Mouse (Mus musculus) heart, postnatal 36 days (tissue): ENCODE results near the gene Defb11. TPM values are rescaled to one million over a fixed set of nuclear protein-coding genes. Genes with fewer than 3 reads are reported as not detected.
"Not testable (repeated sequence)": the region's sequence is repeated elsewhere in the genome, so short reads cannot be mapped to it uniquely, and the experiment has no call there.

Source experiments
- DNase-seq, 2 experiments: peaks; one replicate each; pipeline ENCODE4 v3.0.0; 2021 to 2022
- intact Hi-C: fragments of 180-260 bp; cut with DNase I; formaldehyde crosslinking; loops from one replicate; pipeline ENCODE4 v1.15.1; 2025
- total RNA-seq, 2 experiments: library from RNA; stranded (reverse); gene quantifications; 2 replicates each; pipeline ENCODE4 v1.2.3; 2021

Gene Defb11
- total RNA-seq = not detected

DNA sequence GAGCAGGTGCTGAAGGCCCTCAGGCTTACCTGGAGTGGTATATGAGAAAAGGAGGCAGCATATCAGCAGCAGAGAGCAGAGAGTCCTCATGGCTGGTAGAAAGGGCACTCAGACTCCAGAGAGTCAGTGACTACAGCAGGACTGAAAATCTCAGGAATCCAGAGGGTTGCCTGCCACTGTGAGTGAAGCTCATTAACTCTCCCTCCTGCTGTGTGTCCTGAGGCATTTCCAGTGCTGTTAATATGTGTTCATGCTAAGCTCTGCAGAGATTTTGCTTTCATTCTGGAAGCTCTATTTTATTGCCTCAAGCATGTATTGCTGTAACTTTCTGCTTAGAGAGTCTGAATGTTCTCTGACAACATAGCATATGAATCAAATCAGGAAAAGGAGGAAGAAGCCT, at the start of gene Defb11:
Gene Defb11 (minus strand): TSS at position 123 of the 400 bp plus-strand sequence.
- DNase-seq, intact Hi-C loops: not testable (repeated sequence)

DNA sequence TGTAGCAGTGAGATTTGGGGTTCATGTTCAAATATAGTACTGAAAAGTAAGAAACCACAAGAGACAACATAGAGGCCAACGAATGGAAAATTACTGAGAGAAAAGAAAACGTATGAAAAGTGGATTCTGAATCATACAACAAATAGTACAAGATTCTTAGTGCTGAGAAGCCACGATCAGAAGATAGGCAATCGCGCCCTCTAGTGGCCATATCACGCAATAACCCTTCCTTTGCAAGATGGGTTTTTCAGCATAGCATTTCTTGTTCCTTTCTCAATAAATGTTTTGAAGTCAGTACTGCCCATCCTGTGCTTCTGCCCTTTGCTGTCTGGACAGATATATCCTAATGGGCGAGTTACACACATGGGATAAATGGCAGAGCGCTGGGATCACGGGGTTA, 49.1 kb upstream of the Defb11 start:
- DNase-seq = peak in 1 of 2 experiments; percentile 13
- intact Hi-C loops = no loop called here

DNA sequence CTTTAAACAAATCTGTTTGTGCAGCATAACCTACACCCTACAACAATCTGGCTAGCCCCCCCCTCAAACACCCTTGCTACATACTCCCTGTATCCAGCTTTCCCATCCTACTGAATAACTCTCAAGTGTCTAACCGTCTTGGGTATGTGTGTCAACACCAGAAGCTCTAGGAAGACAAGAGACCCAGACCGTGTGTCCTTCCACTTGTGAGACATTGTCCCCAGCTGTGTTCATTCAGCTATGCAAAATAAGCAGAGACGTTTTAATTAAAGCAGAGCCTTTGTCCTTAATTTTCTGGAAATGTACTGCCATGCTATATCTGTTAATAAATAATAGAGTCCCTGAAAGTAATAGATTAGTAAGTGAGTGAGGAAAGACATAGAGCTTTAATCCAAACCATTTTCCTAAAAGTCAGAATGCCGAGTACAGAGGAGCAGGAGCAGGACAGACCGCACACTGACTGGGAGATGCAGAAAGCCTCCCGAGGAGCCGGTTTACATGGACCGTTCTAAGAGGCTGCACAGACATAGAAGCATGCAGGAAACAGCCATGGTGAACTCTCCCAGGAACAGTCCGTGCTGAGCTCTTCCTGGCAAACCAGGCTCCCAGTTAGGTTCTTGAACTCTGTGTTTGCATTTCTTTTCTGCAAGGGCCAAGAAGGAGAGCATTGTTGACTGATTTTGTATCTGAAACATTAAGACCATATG, 41.3 kb upstream of the Defb11 start:
- intact Hi-C loops = no loop called here
- DNase-seq = no peak

DNA sequence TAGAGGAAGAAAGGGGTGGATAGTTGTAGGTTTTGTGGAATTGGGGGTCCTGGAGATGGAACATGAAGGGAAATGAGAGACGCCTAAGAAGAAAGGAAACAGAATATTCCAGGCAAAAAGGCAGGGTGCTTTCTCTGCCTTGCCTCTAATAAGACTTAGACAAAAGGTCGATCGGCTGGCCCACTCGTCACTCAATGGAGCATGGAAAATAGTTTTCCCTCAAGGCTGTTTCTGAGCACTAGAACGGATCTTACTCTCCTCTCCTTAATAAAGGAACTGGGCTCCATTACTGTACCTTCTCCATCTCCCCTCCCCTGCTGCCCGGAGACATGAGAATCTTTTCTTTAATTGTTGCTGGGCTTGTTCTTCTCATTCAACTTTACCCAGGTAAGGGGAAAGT, 40.2 kb upstream of the Defb11 start, which contains the start of gene Defb13:
Gene Defb13 (plus strand): TSS at position 301 of the 400 bp plus-strand sequence.
- intact Hi-C loops = no loop called here
- no peak for DNase-seq

DNA sequence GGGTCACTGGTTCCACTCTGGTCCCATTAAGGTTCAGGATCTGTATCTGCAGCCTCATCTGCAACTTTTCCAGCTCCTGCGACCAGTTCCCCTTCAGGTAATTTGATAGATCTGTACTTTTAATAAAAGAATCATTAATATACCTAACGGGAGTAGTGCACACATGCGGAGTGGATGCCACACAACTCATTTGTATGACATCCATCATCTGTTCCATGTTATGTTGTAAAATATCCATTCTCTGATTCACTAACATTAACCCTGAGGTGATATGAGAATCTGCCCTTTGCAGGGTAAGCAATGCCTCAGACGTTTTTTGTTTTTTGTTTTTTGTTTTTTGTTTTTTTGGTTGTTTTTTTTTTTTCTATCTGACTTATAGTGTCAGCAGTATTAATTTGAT, 31.8 kb upstream of the Defb11 start, which contains the start of gene Defb35:
Gene Defb35 (plus strand): TSS at position 301 of the 400 bp plus-strand sequence.
- DNase-seq, intact Hi-C loops: not testable (repeated sequence)

DNA sequence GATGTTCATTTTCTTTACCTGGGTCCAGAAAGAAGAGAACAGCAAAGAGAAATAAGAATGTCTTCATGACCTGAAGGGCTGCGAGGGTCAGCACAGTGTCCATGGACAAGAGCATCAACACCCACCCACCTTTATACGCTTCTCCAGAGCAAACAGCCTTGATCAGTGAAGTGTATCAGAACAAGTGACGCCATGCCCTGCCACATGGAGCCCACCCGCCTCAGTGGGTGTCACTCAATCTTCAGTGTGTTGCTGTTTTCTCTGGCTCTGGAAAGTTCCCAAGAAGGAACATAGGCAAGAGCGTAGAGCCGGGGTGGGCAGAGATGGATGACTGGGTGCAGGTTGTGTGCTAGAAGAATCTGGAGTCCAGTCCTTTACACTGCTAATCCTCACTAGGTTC, 26.4 kb upstream of the Defb11 start, which contains the start of gene Defb15:
Gene Defb15 (minus strand): TSS at position 101 of the 400 bp plus-strand sequence.
- DNase-seq = no peak
- intact Hi-C loops = no loop called here

DNA sequence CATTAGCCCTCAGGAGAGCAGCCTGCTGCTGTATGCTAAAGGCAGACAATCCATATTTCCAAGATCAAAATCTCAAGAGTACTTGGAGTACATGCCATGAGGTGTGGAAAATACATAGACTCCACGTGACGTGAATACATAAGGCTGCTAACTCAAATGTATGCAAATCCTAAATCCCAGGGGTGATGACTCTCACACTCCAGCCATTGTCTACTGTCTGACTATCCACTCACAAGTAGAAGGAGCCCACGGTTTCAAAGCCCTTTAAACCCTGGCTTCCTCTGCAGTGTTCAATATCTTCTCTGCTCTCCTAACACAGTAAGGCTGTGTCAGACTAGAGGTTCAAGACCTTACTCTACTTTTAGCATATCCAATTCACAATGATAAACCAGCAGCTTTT, 24.5 kb upstream of the Defb11 start:
- intact Hi-C loops, DNase-seq: not testable (repeated sequence)

DNA sequence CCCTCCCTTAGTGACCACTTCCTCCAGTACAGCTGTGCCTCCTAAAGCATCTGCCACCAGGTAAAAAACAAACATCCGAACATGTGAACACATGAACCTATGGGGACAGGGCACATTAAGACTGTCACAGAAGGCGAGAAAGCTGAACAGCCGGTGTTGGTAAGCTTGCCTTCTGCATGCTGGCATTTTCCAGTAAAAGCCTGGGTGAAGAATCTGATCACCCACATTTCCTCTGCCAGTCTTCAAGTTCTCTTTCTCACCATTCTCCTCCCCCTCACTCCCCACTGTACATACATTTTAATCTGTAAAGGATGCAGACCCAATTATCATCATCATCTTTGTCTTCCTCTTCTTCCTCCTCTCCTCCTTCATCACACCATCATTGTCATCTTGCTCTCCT, 9.4 kb upstream of the Defb11 start:
- intact Hi-C loops = no loop called here
- DNase-seq = no peak

DNA sequence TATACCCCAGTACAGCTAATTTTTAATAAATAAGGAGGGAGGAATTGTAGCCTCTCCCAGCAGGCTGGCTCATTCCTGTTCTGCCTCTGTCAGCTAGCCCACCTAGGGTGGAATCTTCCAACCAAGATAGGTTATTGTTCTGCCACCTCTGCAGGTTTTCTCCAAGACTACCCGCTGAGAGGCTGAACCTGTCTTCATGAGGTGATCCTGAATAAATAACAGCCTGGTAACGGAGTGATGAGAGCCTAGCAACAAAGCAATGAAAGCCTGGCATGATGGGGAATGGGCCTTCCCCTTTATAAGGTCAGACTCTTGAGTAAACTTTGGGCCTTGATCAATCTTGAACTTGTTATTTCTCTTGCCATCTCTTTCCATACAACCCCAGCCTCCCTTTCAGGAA, 6.3 kb upstream of the Defb11 start:
- DNase-seq = no peak
- intact Hi-C loops = no loop called here

DNA sequence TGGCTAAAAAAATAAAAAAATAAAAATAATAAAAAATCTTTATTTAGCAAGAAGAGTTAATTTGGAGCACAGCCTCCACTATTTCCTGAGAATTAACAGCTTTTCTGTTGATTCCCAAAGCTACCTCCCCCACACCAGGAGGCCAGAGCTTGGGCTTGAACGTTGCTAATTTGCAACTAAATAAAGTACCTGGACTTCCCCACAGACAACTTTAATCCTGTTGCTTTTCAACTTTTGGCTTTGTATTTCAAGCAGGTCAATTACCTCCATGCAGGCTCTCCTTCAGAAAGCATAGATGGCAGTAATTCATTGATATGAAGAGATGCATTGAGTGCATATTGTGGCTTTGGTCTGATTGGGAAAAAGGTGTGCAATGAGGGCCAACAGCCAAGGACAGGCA, 5.7 kb upstream of the Defb11 start:
- DNase-seq = no peak

DNA sequence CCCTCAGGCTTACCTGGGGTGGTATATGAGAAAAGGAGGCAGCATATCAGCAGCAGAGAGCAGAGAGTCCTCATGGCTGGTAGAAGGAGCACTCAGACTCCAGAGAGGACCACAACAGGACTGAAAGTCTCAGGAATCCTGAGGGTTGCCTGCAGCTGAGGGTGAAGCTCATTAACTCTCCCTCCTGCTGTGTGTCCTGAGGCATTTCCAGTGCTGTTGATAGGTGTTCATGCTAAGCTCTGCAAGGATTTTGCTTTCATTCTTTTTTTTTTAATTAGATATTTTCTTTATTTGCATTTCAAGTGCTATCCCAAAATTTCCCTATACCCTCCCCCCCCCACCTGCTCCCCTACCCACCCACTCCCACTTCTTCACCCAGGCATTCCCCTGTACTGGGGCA, 20.9 kb downstream of the Defb11 start, which contains the start of gene Defb9:
Gene Defb9 (minus strand): TSS at position 101 of the 400 bp plus-strand sequence.
- intact Hi-C loops, DNase-seq: not testable (repeated sequence)

More for the DNA sequence above, 5.7 kb upstream of the Defb11 start:
- intact Hi-C loops = no loop called here

DNA sequence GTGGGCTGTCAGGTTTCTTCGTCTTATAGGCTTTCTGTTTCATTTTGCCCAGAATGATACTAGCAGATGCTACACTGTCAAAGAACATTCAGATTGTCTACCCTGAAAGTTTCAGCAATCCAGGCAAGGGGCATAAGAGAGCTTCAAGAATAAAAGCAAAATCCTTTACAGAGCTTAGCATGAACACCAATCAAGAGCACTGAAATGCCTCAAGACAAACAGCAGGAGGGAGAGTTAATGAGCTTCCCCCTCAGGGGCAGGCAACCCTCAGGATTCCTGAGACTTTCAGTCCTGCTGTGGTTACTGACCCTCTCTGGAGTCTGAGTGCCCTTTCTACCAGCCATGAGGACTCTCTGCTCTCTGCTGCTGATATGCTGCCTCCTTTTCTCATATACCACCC, 47.6 kb downstream of the Defb11 start, which contains the start of gene Defb10:
Gene Defb10 (plus strand): TSS at position 316 of the 400 bp plus-strand sequence.
- DNase-seq, intact Hi-C loops: not testable (repeated sequence)

Other genes starting within 250 kb of the Defb11 start
- not detected for gene Defa34, start 240.6 kb downstream of the Defb11 start, total RNA-seq
- not detected for gene AY761184, start 202.8 kb downstream of the Defb11 start, total RNA-seq
- gene Defa24, start 171.9 kb downstream of the Defb11 start, total RNA-seq = not detected
- not detected for gene Defb50, start 82.9 kb downstream of the Defb11 start, total RNA-seq
- not detected for gene Defb2, start 66.5 kb downstream of the Defb11 start, total RNA-seq
- gene Defb10, start 47.5 kb downstream of the Defb11 start, total RNA-seq = not detected
- gene Defb9, start 21.0 kb downstream of the Defb11 start, total RNA-seq = not detected
- gene Defb15, start 26.3 kb upstream of the Defb11 start, total RNA-seq = not detected
- not detected for gene Defb35, start 31.9 kb upstream of the Defb11 start, total RNA-seq
- gene Defb13, start 40.4 kb upstream of the Defb11 start, total RNA-seq = not detected
- not detected for gene Fam90a1a, start 52.3 kb upstream of the Defb11 start, total RNA-seq
- not detected for gene Ccdc70, start 63.4 kb upstream of the Defb11 start, total RNA-seq
- gene Atp7b, start 153.9 kb upstream of the Defb11 start, total RNA-seq = under 1 TPM; 0.08 TPM
- gene Alg11, start 154.3 kb upstream of the Defb11 start, total RNA-seq = 1 to 10 TPM; 6.9 to 8.8 TPM
- gene Nek5, start 218.6 kb upstream of the Defb11 start, total RNA-seq = not detected